Mouse (Mus musculus) gastrocnemius, adult 8-10 months (tissue): ENCODE measurements at regions not wholly inside any gene's neighbourhood (a gene's known extent, or its start where the extent isn't known, plus 50 kb on each side); places are given as distances from the start of the nearest gene placed in this dataset.

ENCODE experiments used
- DNase-seq, 2 experiments: peaks; one replicate each; pipeline ENCODE4 v3.0.0; 2022; ENCODE audit warnings: low spot score in 2 of 2

DNA sequence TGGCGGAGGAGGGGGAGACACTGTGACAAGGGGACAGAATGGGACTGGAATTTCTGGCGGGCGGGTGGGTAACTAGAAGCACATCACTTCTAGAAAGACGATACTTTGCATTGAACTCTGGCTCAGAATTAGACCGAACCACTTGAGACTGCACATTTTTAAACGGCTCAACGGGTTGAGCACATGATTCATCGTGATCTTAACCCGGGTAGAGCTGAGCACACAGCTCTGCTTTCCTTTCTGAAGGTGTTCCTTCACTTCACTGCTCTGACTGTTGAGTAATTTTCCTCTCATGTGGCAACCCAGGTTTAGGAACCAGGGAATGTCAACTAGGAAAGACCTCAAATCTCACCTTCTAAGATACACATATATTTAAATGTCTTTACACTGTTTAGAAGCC is 180.9 kb downstream of the Zfp365 start:
- DNase-seq, result no peak

DNA sequence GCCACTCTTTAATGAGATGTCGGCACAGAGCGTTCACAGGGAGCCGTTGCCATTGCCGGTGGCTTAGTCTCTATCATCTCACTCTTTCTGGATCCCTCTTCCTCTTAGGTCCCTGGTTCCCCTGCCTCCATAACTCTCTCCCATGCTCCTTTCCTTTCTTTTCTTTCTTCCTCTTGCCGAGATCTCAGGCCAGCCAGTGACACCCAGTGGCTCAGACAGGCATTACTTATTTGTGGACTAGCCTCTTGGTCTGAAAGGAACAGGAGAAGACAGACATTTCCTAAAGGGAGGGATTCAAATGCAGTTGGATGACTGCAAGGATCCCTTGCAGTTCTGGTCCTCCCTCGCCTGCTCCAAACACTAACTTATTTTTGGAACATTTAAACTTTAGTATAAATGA is 180.5 kb upstream of the Ado start:
- DNase-seq, result peak in 1 of 2 experiments; percentile 13

DNA sequence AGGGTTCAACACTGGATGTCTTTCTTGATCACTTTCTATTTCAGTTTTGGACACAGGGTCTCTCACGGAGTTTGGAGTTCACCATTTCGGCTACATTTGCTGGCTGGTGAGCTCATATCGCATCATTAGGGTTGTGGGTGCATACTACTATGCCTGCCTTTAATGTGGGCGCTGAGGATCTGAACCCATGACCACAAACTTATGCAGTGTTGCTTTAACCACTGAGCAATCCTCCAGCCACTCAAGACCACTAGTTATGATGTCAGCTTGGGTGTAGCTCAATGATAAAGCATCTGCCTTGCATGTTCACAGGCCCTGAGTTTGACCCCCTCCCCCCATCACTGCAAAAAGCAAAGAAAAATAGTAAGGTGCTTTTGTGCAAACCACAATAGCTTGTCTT is 178.8 kb upstream of the Ado start:
- no peak for DNase-seq

DNA sequence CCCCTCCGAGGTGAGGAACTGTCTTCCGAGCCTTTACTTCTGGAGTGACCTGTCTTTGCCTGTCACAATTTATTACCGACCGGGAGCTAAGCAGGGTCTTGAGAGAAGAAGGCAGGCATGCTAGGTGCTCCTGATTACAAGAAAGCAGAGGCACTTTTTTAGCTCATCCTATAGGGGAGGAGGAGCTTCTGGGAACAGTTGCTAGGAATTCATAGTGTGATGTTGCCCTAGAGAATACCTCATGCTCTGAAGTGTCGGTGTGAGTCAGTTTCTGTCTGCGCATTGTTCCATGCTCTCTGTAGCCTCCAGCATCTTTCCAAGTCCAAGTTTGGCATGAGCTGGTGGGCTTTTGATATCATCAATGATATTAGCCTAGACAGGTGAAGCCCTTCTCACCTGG is 178.0 kb upstream of the Ado start:
- DNase-seq, result no peak

DNA sequence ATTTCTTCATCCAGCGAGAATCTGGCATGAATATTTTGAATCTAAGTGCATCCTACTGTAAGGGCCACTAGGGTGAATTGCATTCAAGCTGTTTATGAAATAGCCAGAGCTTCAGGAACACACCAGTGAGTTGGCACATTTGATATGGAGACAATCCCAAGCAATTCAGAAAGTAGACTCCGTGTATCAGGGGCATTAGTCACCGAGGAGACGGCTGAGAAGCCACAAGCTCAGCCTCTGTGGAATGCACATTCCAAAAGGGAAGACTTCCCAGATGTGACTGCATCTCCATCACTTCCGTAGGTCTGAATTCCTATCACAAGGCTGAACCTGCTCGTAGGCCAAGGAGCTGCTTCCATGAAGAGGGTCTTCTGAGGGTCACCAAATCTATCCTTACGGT is 177.6 kb upstream of the Ado start:
- no peak for DNase-seq

DNA sequence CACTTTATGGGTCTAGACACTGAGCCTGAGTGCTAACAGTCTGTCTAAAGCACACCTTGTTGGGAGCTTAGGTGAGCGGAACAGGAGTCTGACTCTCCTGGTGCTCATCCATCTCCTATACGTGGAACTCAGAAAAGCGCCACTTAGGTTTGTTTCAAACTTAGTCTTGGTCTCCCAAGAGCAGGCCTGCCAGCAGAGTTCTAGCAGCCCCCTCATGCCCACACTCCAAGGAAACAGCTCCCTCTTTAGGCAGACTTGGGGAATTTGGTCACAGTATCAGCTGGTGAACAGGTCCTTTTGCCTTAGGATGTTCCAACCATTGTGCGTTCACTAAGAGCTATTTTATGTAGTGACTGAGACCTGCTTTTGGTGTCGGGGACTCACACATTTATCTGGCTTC is 173.0 kb upstream of the Ado start:
- no peak for DNase-seq

DNA sequence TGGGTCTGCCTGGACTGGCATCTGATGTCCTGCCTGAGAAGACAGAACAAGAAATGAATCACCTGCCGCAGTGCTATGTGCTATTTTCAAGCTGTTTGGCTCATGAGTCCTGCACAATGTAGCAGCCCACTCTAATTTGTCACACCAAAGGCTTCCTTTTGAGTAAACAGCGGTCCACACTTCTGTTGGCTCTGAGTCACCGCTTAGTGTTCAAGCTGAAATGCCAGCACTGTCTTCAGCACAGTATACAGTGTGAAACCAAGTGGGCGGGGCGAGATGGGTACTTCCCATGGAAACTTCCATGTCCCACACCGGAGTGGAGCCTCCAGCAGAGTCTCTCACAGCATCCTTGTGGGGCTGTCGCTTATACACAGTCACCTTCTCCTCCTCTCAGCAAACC is 168.8 kb upstream of the Ado start:
- no peak for DNase-seq

DNA sequence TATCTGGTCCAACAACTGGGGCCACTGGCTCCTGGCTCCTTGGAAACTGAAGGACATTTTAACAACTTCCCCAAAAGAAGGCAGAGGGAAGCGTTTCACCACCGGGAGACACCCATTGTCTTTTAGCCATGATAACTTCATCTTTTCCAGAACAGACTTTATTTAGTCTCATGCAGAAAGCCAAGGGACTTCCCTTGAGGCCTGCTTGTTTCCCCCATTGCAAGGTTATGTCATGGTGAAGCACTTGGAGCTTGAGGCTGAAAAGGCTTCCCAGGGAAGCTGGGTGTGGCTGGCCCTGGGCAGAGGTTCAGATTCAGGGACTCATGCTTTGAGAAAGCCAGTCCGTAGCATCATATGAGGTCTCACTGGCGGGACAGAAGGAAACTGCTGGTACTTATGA is 166.3 kb upstream of the Ado start:
- DNase-seq, result peak; percentile 46 to 59

DNA sequence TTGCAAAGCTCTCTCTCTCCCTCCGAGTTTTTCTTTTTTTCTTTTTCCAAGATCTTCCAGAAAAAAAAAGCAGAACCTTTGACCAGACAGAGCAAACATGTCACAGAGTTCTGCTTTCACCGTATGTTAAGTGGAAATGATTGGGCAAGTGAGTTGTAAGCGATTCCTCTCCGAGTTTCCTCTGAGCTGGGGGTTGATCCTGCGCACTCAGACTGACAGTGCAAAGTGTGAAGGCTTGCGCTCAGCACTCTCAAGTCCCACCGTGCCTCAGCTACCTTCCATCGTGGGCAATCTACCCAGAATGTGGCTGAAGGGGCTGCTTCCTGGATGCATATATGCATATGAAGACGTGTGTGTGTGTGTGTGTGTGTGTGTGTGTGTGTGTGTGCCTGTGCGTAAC is 164.3 kb upstream of the Ado start:
- DNase-seq, result no peak

DNA sequence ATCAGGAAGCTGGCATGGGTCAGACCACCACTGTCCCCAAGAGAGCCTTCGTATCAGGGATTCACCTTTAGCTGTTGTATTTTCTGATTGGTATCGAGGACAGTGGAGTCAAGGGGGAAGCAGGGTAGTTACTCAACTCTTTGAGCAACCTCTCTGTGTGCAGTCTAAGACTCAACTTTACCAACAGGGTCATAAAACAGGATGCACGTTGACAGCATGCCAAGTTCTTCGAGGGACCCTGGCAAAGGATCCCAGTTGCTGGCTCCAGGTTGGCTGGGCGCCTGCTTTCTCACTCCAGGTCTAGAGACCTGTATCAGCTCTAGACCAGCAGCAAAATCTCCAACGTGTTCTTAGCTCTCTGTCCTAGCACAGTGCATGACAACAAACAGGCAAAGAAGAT is 163.9 kb upstream of the Ado start:
- DNase-seq, result no peak

DNA sequence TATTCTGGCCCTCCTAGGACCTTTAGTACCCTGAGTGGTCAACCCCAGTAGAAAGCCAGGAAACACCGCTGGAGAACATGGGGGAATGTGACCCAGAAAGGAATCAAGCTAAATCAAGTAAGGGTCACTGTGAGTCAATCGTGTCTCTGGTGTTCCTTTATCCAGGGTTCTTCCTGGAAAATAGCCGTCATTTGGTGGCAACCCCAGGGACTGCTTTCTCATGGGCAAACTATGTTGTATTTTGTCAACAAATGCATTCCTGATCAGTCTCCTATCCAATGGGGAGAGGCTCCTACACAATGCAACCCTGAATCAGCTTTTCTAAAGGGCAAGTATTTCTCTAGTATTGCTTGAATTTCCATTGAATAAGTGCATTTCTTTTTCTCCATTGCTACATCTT is 163.2 kb upstream of the Ado start:
- DNase-seq, result no peak

DNA sequence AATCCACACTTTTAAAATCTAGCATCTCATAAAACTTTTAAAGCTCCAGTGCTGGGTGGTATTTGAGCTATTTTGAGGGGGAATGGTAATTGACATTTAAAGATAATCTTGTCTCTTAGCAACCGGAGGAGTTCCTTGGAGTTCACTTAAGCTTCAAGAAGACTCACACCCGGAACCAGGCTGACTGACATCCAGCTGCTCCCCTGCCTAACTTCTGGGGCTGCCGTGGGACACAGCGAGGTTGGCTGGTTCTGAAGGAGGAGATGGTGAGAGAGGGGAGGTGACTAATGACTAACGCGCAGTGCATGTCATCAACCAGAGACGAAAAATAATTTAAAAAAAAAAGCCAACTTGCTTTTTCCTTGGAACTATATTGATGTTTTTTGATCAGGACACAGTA is 157.7 kb upstream of the Ado start:
- DNase-seq, result no peak

DNA sequence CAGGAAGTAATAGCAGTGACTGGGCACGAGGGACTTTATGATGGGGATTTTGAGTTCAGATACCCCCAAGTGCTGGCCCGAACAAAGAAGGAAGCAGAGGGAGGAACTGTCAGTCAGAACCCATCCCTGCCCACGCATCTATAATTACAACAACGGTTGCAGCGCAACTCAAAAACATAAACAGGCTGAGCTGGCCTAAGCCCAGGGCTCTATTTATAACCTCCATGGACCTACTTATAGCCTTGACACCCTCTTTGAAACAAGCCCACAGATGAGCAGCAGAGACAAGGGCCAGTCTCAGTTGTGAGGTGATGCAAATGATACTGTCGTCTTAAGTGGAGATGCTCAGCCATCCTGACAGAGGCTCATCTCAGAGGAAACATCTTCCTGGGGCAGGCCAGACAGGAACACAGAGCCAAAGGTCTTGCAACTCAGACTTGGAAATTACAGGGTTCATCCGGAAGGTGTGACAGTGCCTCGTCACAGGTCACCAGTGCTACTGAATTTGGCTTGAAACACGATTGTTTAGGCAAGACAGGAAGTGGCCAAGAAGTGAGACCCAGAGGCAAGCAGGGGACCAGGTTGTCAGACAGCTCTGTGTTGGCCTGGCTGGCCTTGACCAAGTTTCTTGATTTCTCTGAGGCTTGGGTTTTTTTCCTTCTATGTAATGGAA is 154.2 kb upstream of the Ado start:
- peak in 1 of 2 experiments; percentile 27 for DNase-seq

DNA sequence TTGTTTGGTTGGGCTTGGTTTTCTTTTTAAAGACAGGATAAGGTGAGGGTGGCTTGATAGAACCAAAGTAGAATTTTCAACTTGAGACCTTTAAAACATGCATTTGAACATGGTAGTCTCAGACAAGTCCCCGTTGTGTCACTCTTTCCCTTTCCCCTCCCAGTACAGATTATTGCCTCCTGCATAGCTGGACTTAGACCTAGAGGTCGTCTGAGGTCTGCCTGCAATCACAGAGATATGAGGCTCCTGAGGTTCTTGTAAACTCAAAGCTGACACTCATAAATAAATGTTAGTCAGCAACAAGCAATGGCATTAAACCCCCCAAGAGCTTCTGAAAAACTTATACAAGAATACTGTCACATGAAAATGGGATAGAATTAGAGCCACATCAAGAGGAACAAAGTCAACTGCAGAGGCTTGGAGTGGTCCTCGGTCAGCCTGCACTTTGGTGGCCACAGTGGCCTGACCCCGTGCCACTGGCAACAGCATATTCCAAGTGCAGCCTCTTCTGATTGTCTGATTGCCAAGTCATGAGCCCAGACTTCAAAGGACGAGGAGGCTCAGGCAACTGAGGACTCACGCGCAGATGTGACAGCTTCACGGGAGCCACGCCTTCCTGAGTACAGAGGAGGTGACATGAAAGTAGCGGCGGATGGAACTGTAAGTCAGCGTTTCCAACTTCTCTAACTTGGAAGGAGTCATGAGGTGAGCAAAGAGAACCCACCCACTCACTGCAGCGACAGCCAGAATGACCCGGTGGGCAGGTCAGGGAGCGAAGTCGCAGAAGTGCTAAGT is 148.8 kb upstream of the Ado start:
- no peak for DNase-seq

DNA sequence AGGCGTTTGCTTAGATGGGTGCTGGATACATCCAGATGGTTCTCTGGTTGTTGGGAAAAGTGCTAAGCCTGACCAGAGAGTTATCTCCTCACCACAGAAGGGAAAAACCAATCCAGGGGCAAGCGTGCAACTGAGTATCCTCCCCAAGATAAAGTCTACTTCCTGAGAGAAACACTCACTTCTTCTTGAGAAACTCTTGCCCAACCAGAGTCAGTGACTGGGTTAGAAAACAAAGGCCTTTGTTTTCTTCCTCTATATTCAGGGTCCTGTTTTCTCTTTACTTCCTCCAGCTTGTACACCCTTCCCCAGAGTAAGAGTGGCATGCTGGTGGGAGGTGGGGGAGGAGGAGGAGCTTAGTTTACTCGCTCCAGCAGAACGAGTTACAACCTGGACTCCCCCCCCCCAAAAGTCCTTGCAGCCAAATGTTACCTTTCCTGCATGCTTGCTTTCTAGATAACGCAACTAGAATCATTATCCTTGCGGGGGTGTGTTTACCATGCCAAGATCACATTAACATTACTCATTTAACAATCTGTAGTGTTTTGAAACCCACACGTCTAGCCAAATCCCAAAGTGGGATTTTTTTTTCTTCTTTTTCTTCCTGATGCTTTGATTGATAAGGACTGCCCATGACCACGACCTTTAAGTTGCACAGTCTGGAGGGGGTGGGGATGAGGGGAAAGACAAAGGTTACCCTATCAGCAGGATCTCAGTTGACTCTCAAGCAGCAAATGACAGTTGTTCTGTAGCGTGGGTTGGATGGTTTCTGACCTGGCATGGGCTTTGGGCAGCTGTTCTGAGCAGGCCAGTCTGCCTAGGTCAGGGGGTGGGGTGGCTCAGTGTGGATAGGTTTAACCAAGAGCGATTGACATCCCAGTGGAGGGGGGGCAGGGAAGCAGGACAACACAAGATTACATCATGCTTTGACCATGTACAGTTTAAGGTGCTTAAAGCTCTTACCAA is 147.4 kb upstream of the Ado start:
- no peak for DNase-seq

DNA sequence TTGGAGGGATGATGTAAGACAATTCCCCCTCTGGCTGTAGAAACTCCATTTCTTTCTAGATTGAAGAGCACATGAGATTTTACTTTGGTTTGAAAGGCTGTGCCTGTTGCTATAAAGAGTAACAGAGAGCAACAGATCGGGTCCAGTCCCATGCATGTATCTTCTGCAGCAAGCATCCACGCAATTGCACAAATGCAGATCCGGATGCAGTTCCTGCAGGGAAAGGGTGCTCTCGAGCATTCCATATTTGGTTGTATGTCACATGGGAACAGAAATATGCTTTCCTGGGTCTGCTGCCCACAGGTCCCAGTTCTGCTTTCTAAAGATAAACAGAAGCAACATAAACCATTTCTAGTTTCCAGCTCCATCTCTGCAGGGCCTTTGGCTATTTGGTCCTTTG is 146.0 kb upstream of the Ado start:
- no peak for DNase-seq

DNA sequence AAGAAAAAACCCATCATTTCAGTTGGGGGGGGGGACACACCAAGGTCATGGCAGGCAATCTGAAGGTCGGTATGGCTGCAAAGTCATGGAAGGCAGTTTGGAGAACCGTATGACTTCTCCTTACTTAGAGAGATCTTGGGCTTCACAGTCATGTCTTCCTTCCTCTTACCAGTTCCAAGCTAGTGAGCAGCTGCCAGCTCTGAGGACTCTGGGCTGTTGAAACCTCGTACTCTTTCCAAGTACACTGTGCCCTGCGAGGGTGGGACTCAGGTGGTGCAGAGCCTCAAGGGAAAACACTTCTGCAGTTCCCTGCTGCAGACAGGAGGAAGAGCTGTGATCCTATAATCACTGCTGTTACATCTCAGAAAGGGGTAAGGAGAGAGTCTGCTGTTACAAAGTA is 144.8 kb upstream of the Ado start:
- DNase-seq, result no peak

DNA sequence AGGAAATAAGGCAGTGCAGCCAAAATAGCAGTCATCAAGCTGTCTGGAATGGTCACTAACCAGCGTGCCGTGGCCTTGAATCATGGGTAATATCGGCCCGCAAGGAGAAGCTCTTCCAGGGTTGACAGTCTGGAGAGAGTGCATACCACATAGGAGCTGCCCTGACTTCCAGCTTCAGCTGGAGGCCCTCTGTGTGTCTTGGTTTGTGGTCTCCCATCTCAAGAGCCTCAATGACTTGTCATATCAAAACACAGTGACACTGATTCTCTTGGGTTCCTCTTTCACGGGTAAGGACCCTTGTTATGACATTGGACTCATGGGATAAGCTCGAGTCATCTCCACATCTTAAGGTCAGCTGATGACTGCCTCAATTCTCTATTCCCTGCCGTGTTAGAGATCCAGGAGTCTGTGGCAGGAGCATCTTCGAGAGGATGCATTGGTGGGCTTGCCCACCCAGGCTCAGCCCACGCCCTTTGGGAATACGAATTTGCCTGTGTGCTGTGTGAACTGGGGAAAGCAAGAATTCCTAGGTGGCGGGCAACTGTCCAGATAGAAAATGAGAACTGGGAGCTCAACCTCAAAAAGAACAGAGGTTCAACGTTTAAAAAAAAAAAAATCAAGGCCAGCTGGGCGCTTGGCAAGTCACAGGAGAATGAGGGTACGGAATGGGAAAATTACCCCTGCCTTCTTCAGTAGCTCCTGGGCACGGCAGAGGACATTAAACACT is 141.4 kb upstream of the Ado start:
- DNase-seq, result no peak

DNA sequence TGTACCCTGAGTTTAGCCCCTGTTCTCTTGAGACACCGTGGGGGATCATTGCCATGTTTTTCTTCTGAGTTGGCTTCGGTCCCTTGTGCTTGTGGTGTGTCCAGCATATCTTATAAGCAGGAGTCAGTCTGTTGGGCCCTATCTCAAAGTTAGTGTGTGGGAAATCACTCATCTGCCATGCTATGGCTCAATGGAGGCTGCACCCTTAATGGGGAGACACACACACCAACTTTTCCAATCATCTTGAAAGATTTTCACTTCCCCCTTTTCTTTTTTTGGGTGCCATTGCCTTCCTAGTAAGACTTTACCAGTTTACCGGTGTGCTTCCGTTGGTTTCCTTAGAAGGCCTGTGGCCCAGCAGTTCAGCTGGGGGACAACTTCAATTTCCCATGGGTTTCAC is 130.6 kb upstream of the Ado start:
- no peak for DNase-seq

DNA sequence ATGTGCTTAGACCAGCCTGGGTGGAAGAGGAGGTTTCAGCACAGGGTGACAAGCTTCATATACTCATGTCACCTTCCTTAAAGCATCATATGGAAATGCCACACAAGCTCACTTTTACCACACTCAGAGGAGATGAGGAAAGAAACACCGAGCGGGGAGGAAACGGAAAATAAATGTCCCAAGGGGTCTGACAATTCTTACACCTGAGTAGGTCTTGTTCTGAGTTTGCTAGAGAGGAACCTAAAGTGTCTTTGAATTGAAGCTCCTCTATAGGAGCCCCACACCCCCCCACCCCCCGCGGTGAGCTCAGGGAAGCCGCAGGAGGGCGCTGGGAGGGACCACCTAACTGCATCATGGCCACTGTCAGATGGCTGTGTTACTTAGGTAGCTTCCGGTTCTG is 124.7 kb upstream of the Ado start:
- no peak for DNase-seq

DNA sequence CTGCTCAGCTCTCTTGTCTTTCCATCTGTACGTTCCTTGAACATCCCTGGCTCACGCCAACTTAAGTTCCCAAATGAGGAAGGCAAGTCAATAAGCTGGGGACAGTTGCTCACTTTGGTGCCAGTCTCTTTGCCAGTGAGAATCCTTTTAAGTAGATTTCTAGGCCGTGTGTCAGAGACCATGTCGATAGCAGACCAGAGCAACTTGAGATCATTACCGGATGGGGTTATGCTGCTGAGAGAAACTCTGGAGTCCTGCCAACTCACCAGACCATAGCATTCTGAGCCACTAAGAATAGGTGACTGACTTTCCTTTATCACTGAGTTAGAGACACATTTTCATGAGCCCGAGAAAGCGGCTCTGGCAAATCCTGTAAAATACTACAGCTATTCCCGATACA is 123.5 kb upstream of the Ado start:
- DNase-seq, result no peak

DNA sequence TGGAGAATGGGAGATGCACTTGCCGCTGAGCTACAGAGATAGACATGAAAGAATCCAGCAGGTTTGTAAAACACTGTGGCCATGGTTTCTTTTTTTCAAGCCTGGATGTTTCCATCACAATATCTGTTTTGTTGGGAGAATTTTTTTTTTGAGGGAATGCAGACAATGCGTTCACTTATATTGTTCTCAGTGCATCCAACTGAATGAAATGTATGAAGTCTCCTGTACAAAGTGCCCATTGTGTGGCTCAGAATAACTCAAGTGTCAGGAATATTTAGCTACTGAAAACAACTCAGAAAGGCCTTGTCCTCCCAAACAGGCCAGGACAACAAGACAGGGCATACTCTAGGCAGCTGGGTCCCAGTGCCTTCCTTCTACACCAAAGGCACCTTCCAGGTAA is 120.3 kb upstream of the Ado start:
- no peak for DNase-seq
